Mouse (Mus musculus) lung, postnatal 0 days (tissue): ENCODE data around the gene Ifna11.
"Not testable (repeated sequence)": the region's sequence is repeated elsewhere in the genome, so short reads cannot be mapped to it uniquely, and the experiment has no call there.

Experiments
- CTCF ChIP-seq: IDR thresholded peaks from 2 replicates; pipeline ENCODE4 v1.5.1; 2016; ENCODE audit warnings: antibody characterized with exemption, mild to moderate bottlenecking
- EP300 ChIP-seq: IDR thresholded peaks from 2 replicates; pipeline ENCODE4 v1.6.1; 2016; ENCODE audit warnings: antibody characterized with exemption, mild to moderate bottlenecking, control low read depth

- peak; percentile 43 for TF ChIP-seq CTCF
- not testable (repeated sequence) for TF ChIP-seq EP300
Measured at GRCm38 (mm10) chr4:88805761-88806160, 14.0 kb upstream of the Ifna11 start.
